In genomic region chr4:101043691-101044090, GRCm38 (mm10) we compare ENCODE assay signal across 26 mouse cellular contexts. TPM values are rescaled to one million over a fixed set of nuclear protein-coding genes. Genes with fewer than 3 reads are reported as not detected.
DNase-seq lines count a peak whose midpoint lies in the region; ATAC-seq and TF ChIP-seq lines count a peak whose summit lies in the region.
"Had no signal": no experiment of that assay in that cellular context is flagged by ENCODE, and none has a peak within 500 bp of the region (broad histone marks: within the 10 kb centered on the region; RNA-seq: fewer than 3 reads in every experiment).

No protein-coding gene starts in this region.

- intact Hi-C loops in heart, postnatal 14 days (cut with DNase I), result no loop called here

- no peak overlapping the region for H3K27ac ChIP-seq in limb, embryonic 12.5 days
- H3K27ac ChIP-seq in limb, embryonic 10.5 days, result no peak overlapping the region
- no peak overlapping the region for H3K27ac ChIP-seq in limb, embryonic 14.5 days (replicated peaks; ENCODE audit: low read depth, low read length)
- H3K27ac ChIP-seq: embryonic facial prominence, embryonic 12.5 days; hindbrain, postnatal 0 days; liver, embryonic 13.5 days; midbrain, embryonic 12.5 days; neural tube, embryonic 12.5 days had no signal

- H3K36me3 ChIP-seq in limb, embryonic 12.5 days, result no peaks in the 10 kb centered on the region
- no peaks in the 10 kb centered on the region for H3K36me3 ChIP-seq in limb, embryonic 10.5 days
- H3K36me3 ChIP-seq in limb, embryonic 14.5 days (ENCODE audit: control insufficient read depth, insufficient read depth, low read length), result no peaks in the 10 kb centered on the region
- H3K36me3 ChIP-seq: embryonic facial prominence, embryonic 12.5 days; liver, embryonic 13.5 days; midbrain, embryonic 12.5 days; neural tube, embryonic 12.5 days had no signal

- no peak overlapping the region for H3K4me2 ChIP-seq in limb, embryonic 12.5 days
- no peak overlapping the region for H3K4me2 ChIP-seq in limb, embryonic 14.5 days (replicated peaks; ENCODE audit: low read depth, low read length, severe bottlenecking)
- H3K4me2 ChIP-seq: embryonic facial prominence, embryonic 12.5 days; liver, embryonic 13.5 days; midbrain, embryonic 12.5 days; neural tube, embryonic 12.5 days had no signal

- no peaks in the 10 kb centered on the region for H3K4me1 ChIP-seq in limb, embryonic 12.5 days (replicated peaks)
- no peaks in the 10 kb centered on the region for H3K4me1 ChIP-seq in limb, embryonic 10.5 days
- H3K4me1 ChIP-seq in limb, embryonic 14.5 days (ENCODE audit: control insufficient read depth, insufficient read depth, low read length), result 0 out of 2 replicates have a peak, but pooled peaks cover 3% of the 10 kb centered on the region
- H3K4me1 ChIP-seq: embryonic facial prominence, embryonic 12.5 days; liver, embryonic 13.5 days; midbrain, embryonic 12.5 days; neural tube, embryonic 12.5 days had no signal

- TF ChIP-seq POLR2A in limb, embryonic 14.5 days (IDR thresholded peaks at IDR 0.05; ENCODE audit: borderline replicate concordance, extremely low read depth, insufficient read depth, insufficient read length), result no peak

- no peak for DNase-seq in limb, embryonic 10.5 days (ENCODE audit: low spot score)
- DNase-seq in heart, postnatal 14 days, result peak; percentile 46 to 61
- DNase-seq in limb, embryonic 14.5 days (ENCODE audit: low spot score), result peak; percentile 38
- DNase-seq in lung, postnatal 36 days, result peak; percentile 68
- DNase-seq in retina, postnatal 1 day, result no peak
- DNase-seq in right cerebral cortex, postnatal 14 days, result no peak
- DNase-seq: adrenal gland, adult 8-10 months; cerebellum, adult 8-10 months; forebrain, postnatal 0 days; left cerebral cortex, postnatal 4 days; liver, embryonic 13.5 days; right cerebral cortex, adult 18-20 months; thymus, postnatal 36 days had no signal

- H3K4me3 ChIP-seq in limb, embryonic 12.5 days (replicated peaks), result no peak overlapping the region
- H3K4me3 ChIP-seq in limb, embryonic 10.5 days, result no peak overlapping the region
- no peak overlapping the region for H3K4me3 ChIP-seq in limb, embryonic 14.5 days (replicated peaks; ENCODE audit: low read length)
- H3K4me3 ChIP-seq: embryonic facial prominence, embryonic 12.5 days; liver, embryonic 13.5 days; midbrain, embryonic 12.5 days; neural tube, embryonic 12.5 days had no signal

- 0 out of 2 replicates have a peak, but pooled peaks have one; percentile 52 for ATAC-seq in limb, embryonic 12.5 days (ENCODE audit: insufficient number of reproducible peaks, insufficient read depth, low FRiP score, low TSS enrichment, low read depth)
- peak; percentile 87 for ATAC-seq in limb, embryonic 14.5 days (ENCODE audit: low FRiP score, low read depth)
- ATAC-seq: forebrain, postnatal 0 days; hindbrain, postnatal 0 days; intestine, postnatal 0 days had no signal

- H3K9me3 ChIP-seq in limb, embryonic 12.5 days, result no peaks in the 10 kb centered on the region
- H3K9me3 ChIP-seq in limb, embryonic 10.5 days (replicated peaks), result no peaks in the 10 kb centered on the region
- no peaks in the 10 kb centered on the region for H3K9me3 ChIP-seq in limb, embryonic 14.5 days (ENCODE audit: control insufficient read depth, low read length)
- H3K9me3 ChIP-seq: embryonic facial prominence, embryonic 12.5 days; liver, embryonic 13.5 days; midbrain, embryonic 12.5 days; neural tube, embryonic 12.5 days had no signal

- 75% methylated on average over 2 of the region's 2 CpGs for WGBS in limb, embryonic 12.5 days
- WGBS in limb, embryonic 10.5 days, result 78% methylated on average over 2 of the region's 2 CpGs
- WGBS in limb, embryonic 14.5 days, result 63% methylated on average over 2 of the region's 2 CpGs

- no peak overlapping the region for H3K9ac ChIP-seq in limb, embryonic 12.5 days (replicated peaks)
- no peak overlapping the region for H3K9ac ChIP-seq in limb, embryonic 14.5 days (ENCODE audit: low read depth, low read length, severe bottlenecking)
- H3K9ac ChIP-seq: embryonic facial prominence, embryonic 12.5 days; forebrain, postnatal 0 days; liver, embryonic 13.5 days; midbrain, embryonic 12.5 days; neural tube, embryonic 12.5 days had no signal

- no peaks in the 10 kb centered on the region for H3K27me3 ChIP-seq in limb, embryonic 12.5 days
- H3K27me3 ChIP-seq in limb, embryonic 10.5 days (ENCODE audit: low read depth, poor library complexity, severe bottlenecking), result no peaks in the 10 kb centered on the region
- no peaks in the 10 kb centered on the region for H3K27me3 ChIP-seq in limb, embryonic 14.5 days (ENCODE audit: control insufficient read depth, insufficient read depth, low read length)
- H3K27me3 ChIP-seq: embryonic facial prominence, embryonic 12.5 days; liver, embryonic 13.5 days; midbrain, embryonic 12.5 days; neural tube, embryonic 12.5 days had no signal

RNA-seq across cellular contexts. Expression of gene Gm10577, which starts 23.2 kb away (rescaled TPM):
- not detected in 2 replicates for polyA plus RNA-seq in limb, embryonic 12.5 days (2016; fragmentation: Nextera tagmentation; extraction: Ambion mirVana)
- not detected in 2 replicates for polyA plus RNA-seq in limb, embryonic 10.5 days (2016; fragmentation: Nextera tagmentation; extraction: Ambion mirVana)
- not detected for total RNA-seq in heart, postnatal 14 days (2021)
- polyA plus RNA-seq in limb, embryonic 14.5 days (2012; rRNA removed), result not detected in 2 replicates
- polyA plus RNA-seq in limb, embryonic 14.5 days (2014; fragmentation: Nextera tagmentation; extraction: Ambion mirVana), result not detected in 2 replicates
- total RNA-seq: adrenal gland, adult 8-10 months; forebrain, postnatal 0 days; hematopoietic stem cell, adult 5-6 weeks; hindbrain, postnatal 0 days; layer of hippocampus, adult 18-20 months; layer of hippocampus, postnatal 25 days; left cerebral cortex, postnatal 4 days had no signal
- polyA plus RNA-seq: cortical plate, adult 2 months; embryonic facial prominence, embryonic 12.5 days; forebrain, postnatal 0 days; gonadal fat pad, adult 2 months; hindbrain, postnatal 0 days; intestine, postnatal 0 days; kidney, embryonic 16.5 days; liver, embryonic 13.5 days; midbrain, embryonic 12.5 days; neural tube, embryonic 12.5 days; small intestine, adult 2 months had no signal

RNA-seq across cellular contexts. Expression of gene Raver2, which starts 25.1 kb away (rescaled TPM):
- polyA plus RNA-seq in limb, embryonic 12.5 days (2016; fragmentation: Nextera tagmentation; extraction: Ambion mirVana), result 18.0 and 19.7 TPM in 2 replicates
- 6.3 and 8.0 TPM in 2 replicates for polyA plus RNA-seq in limb, embryonic 10.5 days (2016; fragmentation: Nextera tagmentation; extraction: Ambion mirVana)
- total RNA-seq in heart, postnatal 14 days (2021), result 1 to 10 TPM; 2.5 to 2.7 TPM
- polyA plus RNA-seq in limb, embryonic 14.5 days (2012; rRNA removed), result 23.8 and 26.7 TPM in 2 replicates
- polyA plus RNA-seq in limb, embryonic 14.5 days (2014; fragmentation: Nextera tagmentation; extraction: Ambion mirVana), result 16.5 and 17.7 TPM in 2 replicates

Comparison
In these comparisons a context has a peak if more than half of its experiments do, and no peak if none do; other contexts are left out.
1. DNase-seq: peak in heart, postnatal 14 days (2 of 2), limb, embryonic 14.5 days (single experiment) and lung, postnatal 36 days (single experiment); none in limb, embryonic 10.5 days (single experiment), retina, postnatal 1 day (single experiment) and right cerebral cortex, postnatal 14 days (single experiment).